In the genomic region with DNA sequence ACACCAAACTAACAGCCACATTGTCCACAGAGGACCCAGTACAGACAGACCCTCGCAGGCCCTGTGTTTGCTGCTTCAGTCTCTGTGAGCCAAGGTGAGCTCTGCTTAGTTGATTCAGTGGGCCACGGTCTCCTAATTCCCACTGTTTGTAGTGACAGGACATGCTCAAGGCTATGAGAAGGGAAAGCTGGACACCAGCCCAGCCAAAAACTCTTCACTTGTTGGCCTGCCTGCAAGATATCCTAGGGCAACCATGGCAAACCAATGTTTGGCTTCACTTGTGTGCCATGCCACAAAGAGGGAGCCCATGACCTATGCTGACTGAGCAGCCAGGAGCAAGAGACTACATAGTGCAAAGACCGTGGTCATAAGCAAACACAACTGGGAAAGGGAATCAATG, we compare ENCODE assay signal across 25 mouse cellular contexts.
DNase-seq lines count a peak whose midpoint lies in the region; ATAC-seq and TF ChIP-seq lines count a peak whose summit lies in the region.
"Had no signal": no experiment of that assay in that cellular context is flagged by ENCODE, and none has a peak within 500 bp of the region (broad histone marks: within the 10 kb centered on the region; RNA-seq: fewer than 3 reads in every experiment).

No protein-coding gene starts in this region.

- H3K27me3 ChIP-seq in hindbrain, postnatal 0 days (ENCODE audit: insufficient read depth, low read length) = no peaks in the 10 kb centered on the region
- no peaks in the 10 kb centered on the region for H3K27me3 ChIP-seq in hindbrain, embryonic 12.5 days
- H3K27me3 ChIP-seq: embryonic facial prominence, embryonic 13.5 days; forebrain, embryonic 13.5 days; intestine, embryonic 15.5 days had no signal

- H3K27ac ChIP-seq in hindbrain, postnatal 0 days = no peak overlapping the region
- no peak overlapping the region for H3K27ac ChIP-seq in hindbrain, embryonic 12.5 days
- H3K27ac ChIP-seq: embryonic facial prominence, embryonic 10.5 days; embryonic facial prominence, embryonic 13.5 days; forebrain, embryonic 13.5 days; gastrocnemius, adult 2 months; hindbrain, embryonic 14.5 days; intestine, embryonic 15.5 days had no signal

- H3K4me2 ChIP-seq in hindbrain, postnatal 0 days (ENCODE audit: low read depth, low read length) = no peak overlapping the region
- H3K4me2 ChIP-seq in hindbrain, embryonic 12.5 days (replicated peaks) = no peak overlapping the region
- H3K4me2 ChIP-seq: embryonic facial prominence, embryonic 13.5 days; forebrain, embryonic 13.5 days; heart, embryonic 11.5 days; hindbrain, embryonic 14.5 days; intestine, embryonic 15.5 days had no signal

- no peaks in the 10 kb centered on the region for H3K36me3 ChIP-seq in hindbrain, postnatal 0 days (ENCODE audit: insufficient read depth, low read length)
- H3K36me3 ChIP-seq in hindbrain, embryonic 12.5 days = no peaks in the 10 kb centered on the region
- H3K36me3 ChIP-seq: embryonic facial prominence, embryonic 10.5 days; embryonic facial prominence, embryonic 13.5 days; intestine, embryonic 15.5 days had no signal

- WGBS in hindbrain, postnatal 0 days = 56% methylated on average over 3 of the region's 3 CpGs
- 83% methylated on average over 3 of the region's 3 CpGs for WGBS in hindbrain, embryonic 12.5 days

- no peaks in the 10 kb centered on the region for H3K9me3 ChIP-seq in hindbrain, postnatal 0 days (ENCODE audit: low read length)
- H3K9me3 ChIP-seq in hindbrain, embryonic 12.5 days (replicated peaks) = no peaks in the 10 kb centered on the region
- H3K9me3 ChIP-seq: embryonic facial prominence, embryonic 10.5 days; embryonic facial prominence, embryonic 13.5 days; forebrain, embryonic 13.5 days; intestine, embryonic 15.5 days had no signal

- DNase-seq in cerebellum, postnatal 10 days = peak; percentile 39 to 51
- DNase-seq in cerebellum, adult 9-10 months = no peak
- DNase-seq in cerebellum, postnatal 36 days = peak; percentile 14 to 26
- DNase-seq in cerebellum, postnatal 4 days (ENCODE audit: low spot score in 2 of 2) = no peak
- DNase-seq in hindbrain, postnatal 0 days (ENCODE audit: low spot score) = peak; percentile 29
- DNase-seq in brain, adult 2 months (ENCODE audit: low read depth, low spot score) = peak; percentile 24
- no peak for DNase-seq in layer of hippocampus, postnatal 36 days
- DNase-seq: adrenal gland, adult 2 months; adrenal gland, postnatal 14 days; embryo, embryonic 11 days; gastrocnemius, adult 2 months; gastrocnemius, postnatal 14 days; heart, adult 11 months; kidney, adult 11 months; kidney, adult 8-10 months had no signal

- no peak overlapping the region for H3K4me3 ChIP-seq in hindbrain, postnatal 0 days (ENCODE audit: low read length)
- no peak overlapping the region for H3K4me3 ChIP-seq in hindbrain, embryonic 12.5 days
- H3K4me3 ChIP-seq: embryonic facial prominence, embryonic 10.5 days; embryonic facial prominence, embryonic 13.5 days; erythroblast, embryonic 14.5 days; forebrain, embryonic 13.5 days; gastrocnemius, adult 2 months; intestine, embryonic 15.5 days had no signal

- H3K9ac ChIP-seq in hindbrain, postnatal 0 days (replicated peaks; ENCODE audit: low read length) = no peak overlapping the region
- H3K9ac ChIP-seq in hindbrain, embryonic 12.5 days = no peak overlapping the region
- H3K9ac ChIP-seq: embryonic facial prominence, embryonic 13.5 days; forebrain, embryonic 13.5 days; hindbrain, embryonic 14.5 days; intestine, embryonic 15.5 days had no signal

- no peak for TF ChIP-seq CTCF in hindbrain, postnatal 0 days (IDR thresholded peaks at IDR 0.05; ENCODE audit: low read depth)

- no peaks in the 10 kb centered on the region for H3K4me1 ChIP-seq in hindbrain, postnatal 0 days (ENCODE audit: insufficient read depth, low read length)
- H3K4me1 ChIP-seq in hindbrain, embryonic 12.5 days = no peaks in the 10 kb centered on the region
- H3K4me1 ChIP-seq: embryonic facial prominence, embryonic 10.5 days; embryonic facial prominence, embryonic 13.5 days; forebrain, embryonic 13.5 days; intestine, embryonic 15.5 days had no signal

- peak; percentile 40; the same call in 1 of the 2 replicates for ATAC-seq in hindbrain, postnatal 0 days
- no peak for ATAC-seq in hindbrain, embryonic 12.5 days (ENCODE audit: low FRiP score)
- ATAC-seq: CD4-positive, CD25-positive, alpha-beta regulatory T cell, adult 4 months; forebrain, embryonic 13.5 days; forebrain, embryonic 16.5 days; intestine, embryonic 15.5 days had no signal

Comparison
In these comparisons a context has a peak if more than half of its experiments do, and no peak if none do; other contexts are left out.
1. DNase-seq: peak in cerebellum, postnatal 10 days (2 of 2), cerebellum, postnatal 36 days (2 of 2), hindbrain, postnatal 0 days (single experiment) and brain, adult 2 months (single experiment); none in cerebellum, adult 9-10 months (single experiment), cerebellum, postnatal 4 days (0 of 2) and layer of hippocampus, postnatal 36 days (0 of 2).